Mouse (Mus musculus) MEL (cell line): ENCODE results near the gene Ankle2. TPM values are rescaled to one million over a fixed set of nuclear protein-coding genes. Genes with fewer than 3 reads are reported as not detected.
A peak's percentile ranks its signal among the peaks of the same experiment; 100 is the strongest.

Experiments
- DNase-seq: peaks from one replicate; pipeline ENCODE4 v3.0.0; 2011; ENCODE audit warnings: low read depth, low spot score
- H3K27ac ChIP-seq: 2 replicates; pipeline ENCODE4 v1.5.1; 2012; ENCODE audit warnings: low read depth, mild to moderate bottlenecking, control low read depth, low read length, moderate library complexity; ENCODE audit not compliant: control insufficient read depth
- H3K27me3 ChIP-seq, 2 experiments: fragments of 150-350 bp in 1 of 2; sonication (generic) in 1 of 2; 2 replicates each; pipeline ENCODE4 v1.6.1; 2012; ENCODE audit warnings: low read length in 2 of 2, mild to moderate bottlenecking in 2 of 2, improper control_type of control experiment in 1 of 2, moderate library complexity in 1 of 2; ENCODE audit not compliant: insufficient read depth in 2 of 2, control insufficient read depth in 1 of 2
- H3K36me3 ChIP-seq, 2 experiments: 2 replicates each; pipeline ENCODE4 v1.6.1; 2012 to 2014; ENCODE audit warnings: low read length in 2 of 2, improper control_type of control experiment in 1 of 2, inconsistent platforms in 1 of 2, mild to moderate bottlenecking in 1 of 2; ENCODE audit not compliant: insufficient read depth in 2 of 2, control insufficient read depth in 1 of 2
- H3K4me1 ChIP-seq, 2 experiments: fragments of 150-350 bp in 1 of 2; sonication (generic) in 1 of 2; 2 replicates each; pipeline ENCODE4 v1.6.1; 2012; ENCODE audit warnings: low read length in 2 of 2, improper control_type of control experiment in 1 of 2, mild to moderate bottlenecking in 1 of 2; ENCODE audit not compliant: insufficient read depth in 2 of 2, control insufficient read depth in 1 of 2
- H3K4me3 ChIP-seq, 2 experiments: fragments of 150-350 bp in 1 of 2; sonication (generic) in 1 of 2; 2 replicates each; pipeline ENCODE4 v1.5.1; 2012; ENCODE audit warnings: low read depth in 2 of 2, low read length in 2 of 2, mild to moderate bottlenecking in 2 of 2, moderate library complexity in 2 of 2, control low read depth in 1 of 2, improper control_type of control experiment in 1 of 2; ENCODE audit not compliant: control insufficient read depth in 1 of 2, insufficient read depth in 1 of 2
- H3K79me2 ChIP-seq: 2 replicates; pipeline ENCODE4 v1.6.1; 2012; ENCODE audit warnings: mild to moderate bottlenecking, low read length, moderate library complexity; ENCODE audit not compliant: control insufficient read depth, poor library complexity, insufficient read depth
- H3K9ac ChIP-seq: 2 replicates; pipeline ENCODE4 v1.6.1; 2012; ENCODE audit warnings: low read depth, mild to moderate bottlenecking, control low read depth, low read length, moderate library complexity; ENCODE audit not compliant: control insufficient read depth, poor library complexity, severe bottlenecking
- H3K9me3 ChIP-seq: fragments of 150-350 bp; sonication (generic); replicated peaks from 2 replicates; pipeline ENCODE4 v1.6.1; 2012; ENCODE audit warnings: mild to moderate bottlenecking, low read length, improper control_type of control experiment, moderate library complexity; ENCODE audit not compliant: insufficient read depth
- CHD1 ChIP-seq: IDR thresholded peaks from 2 replicates; pipeline ENCODE4 v1.6.1; 2012; ENCODE audit warnings: low read depth, mild to moderate bottlenecking, inconsistent platforms, low read length, improper control_type of control experiment
- CTCF ChIP-seq, 3 experiments: IDR thresholded peaks in 2 of 3; conservative IDR thresholded peaks in 1 of 3; 2 replicates each; pipeline ENCODE4 v1.5.1; 2011 to 2012; ENCODE audit warnings: low read length in 3 of 3, low read depth in 2 of 3, mild to moderate bottlenecking in 2 of 3, improper control_type of control experiment in 1 of 3, inconsistent platforms in 1 of 3, mixed read lengths in 1 of 3, moderate library complexity in 1 of 3; ENCODE audit not compliant: control insufficient read depth in 1 of 3, insufficient read depth in 1 of 3, poor library complexity in 1 of 3, severe bottlenecking in 1 of 3
- ELF1 ChIP-seq: IDR thresholded peaks from 2 replicates; pipeline ENCODE4 v1.6.1; 2014; ENCODE audit warnings: low read depth, mild to moderate bottlenecking, inconsistent platforms, low read length, improper control_type of control experiment, moderate library complexity
- ETS1 ChIP-seq: IDR thresholded peaks from 2 replicates; pipeline ENCODE4 v1.6.1; 2012; ENCODE audit warnings: low read depth, mild to moderate bottlenecking, inconsistent platforms, low read length, improper control_type of control experiment, moderate library complexity
- HCFC1 ChIP-seq: IDR thresholded peaks from 2 replicates; pipeline ENCODE4 v1.6.1; 2012; ENCODE audit warnings: low read depth, mild to moderate bottlenecking, inconsistent platforms, low read length, improper control_type of control experiment, moderate library complexity
- JUND ChIP-seq: IDR thresholded peaks from 2 replicates; pipeline ENCODE4 v1.6.1; 2011; ENCODE audit warnings: low read depth, mild to moderate bottlenecking, improper control_type of control experiment, low read length
- KAT2A ChIP-seq: conservative IDR thresholded peaks from 2 replicates; pipeline ENCODE4 v1.6.1; 2012; ENCODE audit warnings: low read depth, low read length, improper control_type of control experiment, inconsistent platforms
- MAFK ChIP-seq: IDR thresholded peaks from 2 replicates; pipeline ENCODE4 v1.6.1; 2011; ENCODE audit warnings: low read depth, mild to moderate bottlenecking, low read length, improper control_type of control experiment, borderline replicate concordance
- MAX ChIP-seq: IDR thresholded peaks from 2 replicates; pipeline ENCODE4 v1.6.1; 2011; ENCODE audit warnings: low read length, improper control_type of control experiment
- MAZ ChIP-seq: IDR thresholded peaks from 2 replicates; pipeline ENCODE4 v1.6.1; 2012; ENCODE audit warnings: low read depth, mild to moderate bottlenecking, inconsistent platforms, low read length, improper control_type of control experiment
- MEF2A ChIP-seq: IDR thresholded peaks from 2 replicates; pipeline ENCODE4 v1.6.1; 2014; ENCODE audit warnings: low read depth, mild to moderate bottlenecking, inconsistent platforms, low read length, improper control_type of control experiment; ENCODE audit not compliant: poor library complexity, insufficient replicate concordance, severe bottlenecking; ENCODE audit errors: extremely low read depth
- MXI1 ChIP-seq: IDR thresholded peaks from 2 replicates; pipeline ENCODE4 v1.6.1; 2011; ENCODE audit warnings: mild to moderate bottlenecking, low read depth, low read length, improper control_type of control experiment
- MYB ChIP-seq: IDR thresholded peaks from 2 replicates; pipeline ENCODE4 v1.6.1; 2011; ENCODE audit warnings: mild to moderate bottlenecking, low read depth, low read length, improper control_type of control experiment
- MYC ChIP-seq: IDR thresholded peaks from 2 replicates; pipeline ENCODE4 v1.6.1; 2011; ENCODE audit warnings: low read depth, mild to moderate bottlenecking, low read length, improper control_type of control experiment, moderate library complexity
- NELFE ChIP-seq: IDR thresholded peaks from 2 replicates; pipeline ENCODE4 v1.6.1; 2011; ENCODE audit warnings: low read depth, low read length, improper control_type of control experiment
- NRF1 ChIP-seq: IDR thresholded peaks from 2 replicates; pipeline ENCODE4 v1.6.1; 2014; ENCODE audit warnings: low read depth, mild to moderate bottlenecking, inconsistent platforms, low read length, improper control_type of control experiment, moderate library complexity; ENCODE audit not compliant: poor library complexity, insufficient read depth, severe bottlenecking
- POLR2A ChIP-seq, 2 experiments: IDR thresholded peaks; 2 replicates each; pipeline ENCODE4 v1.6.1; 2011 to 2012; ENCODE audit warnings: low read length in 2 of 2, mild to moderate bottlenecking in 2 of 2, control low read depth in 1 of 2, improper control_type of control experiment in 1 of 2, low read depth in 1 of 2, moderate library complexity in 1 of 2; ENCODE audit not compliant: control insufficient read depth in 1 of 2, insufficient read depth in 1 of 2, poor library complexity in 1 of 2
- POLR2AphosphoS2 ChIP-seq: IDR thresholded peaks from 2 replicates; pipeline ENCODE4 v1.6.1; 2011; ENCODE audit warnings: low read length, improper control_type of control experiment
- POLR2AphosphoS5 ChIP-seq: IDR thresholded peaks from 2 replicates; pipeline ENCODE4 v1.6.1; 2012; ENCODE audit warnings: low read depth, borderline replicate concordance, mild to moderate bottlenecking, inconsistent platforms, low read length, moderate library complexity, mixed read lengths
- RAD21 ChIP-seq: IDR thresholded peaks from 2 replicates; pipeline ENCODE4 v1.6.1; 2011; ENCODE audit warnings: mild to moderate bottlenecking, low read depth, low read length, improper control_type of control experiment
- RCOR1 ChIP-seq: IDR thresholded peaks from 2 replicates; pipeline ENCODE4 v1.6.1; 2012; ENCODE audit warnings: low read depth, mild to moderate bottlenecking, inconsistent platforms, low read length, improper control_type of control experiment
- SIN3A ChIP-seq: IDR thresholded peaks from 2 replicates; pipeline ENCODE4 v1.6.1; 2012; ENCODE audit warnings: low read length, improper control_type of control experiment, inconsistent platforms
- SMC3 ChIP-seq: IDR thresholded peaks from 2 replicates; pipeline ENCODE4 v1.6.1; 2011; ENCODE audit warnings: low read depth, low read length, improper control_type of control experiment
- TAL1 ChIP-seq: IDR thresholded peaks from 2 replicates; pipeline ENCODE4 v1.6.1; 2012; ENCODE audit warnings: mild to moderate bottlenecking, inconsistent platforms, low read length, moderate library complexity, mixed read lengths
- TBP ChIP-seq: IDR thresholded peaks from 2 replicates; pipeline ENCODE4 v1.8.0; 2011; ENCODE audit warnings: low read depth, low read length, improper control_type of control experiment
- TCF12 ChIP-seq: IDR thresholded peaks from 2 replicates; pipeline ENCODE4 v1.6.1; 2014; ENCODE audit warnings: low read depth, mild to moderate bottlenecking, inconsistent platforms, low read length, improper control_type of control experiment, moderate library complexity
- UBTF ChIP-seq: IDR thresholded peaks from 2 replicates; pipeline ENCODE4 v1.6.1; 2012; ENCODE audit warnings: low read depth, mild to moderate bottlenecking, inconsistent platforms, low read length, improper control_type of control experiment, moderate library complexity, borderline replicate concordance; ENCODE audit not compliant: insufficient read depth
- USF1 ChIP-seq: IDR thresholded peaks from 2 replicates; pipeline ENCODE4 v1.6.1; 2014; ENCODE audit warnings: low read depth, mild to moderate bottlenecking, inconsistent platforms, low read length, improper control_type of control experiment, moderate library complexity
- ZC3H11A ChIP-seq: IDR thresholded peaks from 2 replicates; pipeline ENCODE4 v1.6.1; 2012; ENCODE audit warnings: low read depth, mild to moderate bottlenecking, inconsistent platforms, low read length, improper control_type of control experiment
- ZKSCAN1 ChIP-seq: IDR thresholded peaks from 2 replicates; pipeline ENCODE4 v1.6.1; 2012; ENCODE audit warnings: low read depth, mild to moderate bottlenecking, inconsistent platforms, low read length, improper control_type of control experiment, moderate library complexity
- polyA plus RNA-seq, 2 experiments: library from polyadenylated mRNA; stranded (reverse) in 1 of 2; unstranded in 1 of 2; fragments of >175 nt in 1 of 2; fragments of >200 nt in 1 of 2; gene quantifications; 2 replicates each; pipeline versions ENCODE4 v1.2.1 to v1.2.4; 2012; ENCODE audit warnings: low replicate concordance in 2 of 2, low read depth in 1 of 2; ENCODE audit not compliant: insufficient read length in 2 of 2, insufficient read depth in 1 of 2, missing spikeins in 1 of 2
- total RNA-seq: library from RNA; depleted of rRNA; stranded (reverse); fragments of 300-350 nt; gene quantifications from 2 replicates; pipeline ENCODE4 v1.2.3, GENCODE M21; 2012

Gene Ankle2
- total and polyA plus RNA-seq, 3 experiments, result 29.5 to 270 (median 37.9) TPM

DNA sequence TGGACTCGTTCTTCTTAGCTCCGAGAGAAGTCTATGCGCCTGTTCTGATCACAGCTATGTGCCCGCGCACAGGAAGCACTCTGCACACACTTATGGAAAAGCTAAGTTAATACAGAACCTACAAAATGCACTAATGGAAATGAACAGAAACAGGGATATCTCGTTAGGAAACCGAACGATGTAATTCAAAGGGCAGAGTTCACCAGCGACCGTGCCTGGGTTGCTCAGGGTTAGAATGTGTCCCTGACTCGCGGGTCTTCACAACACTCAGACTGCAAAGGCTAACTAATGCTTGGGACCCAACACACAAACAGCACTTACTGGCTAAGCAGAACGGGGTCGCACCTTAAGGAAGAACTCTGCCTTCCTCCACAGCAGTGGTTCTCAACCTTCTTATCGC, 54.4 kb downstream of the Ankle2 start:
- Histone ChIP-seq H3K4me1 (peaks cover 0 to 9% of the 10 kb centered on the region in 2 experiments; a peak in 2 of 4 replicates), H3K27me3 (no peaks in the 10 kb centered on the region), H3K36me3 (peaks cover 3 to 10% of the 10 kb centered on the region in 2 experiments; a peak in 3 of 4 replicates), H3K9me3 (no peaks in the 10 kb centered on the region), H3K9ac (peak overlapping the region; percentile 75), H3K27ac (peak overlapping the region; percentile 75), H3K79me2 (peaks cover 10% of the 10 kb centered on the region), H3K4me3 (peak overlapping the region; percentile 80 to 96)
- TF ChIP-seq KAT2A, result no peak
- TF ChIP-seq HCFC1, result 0 out of 2 replicates have a peak, but pooled peaks have one; percentile 14
- no peak for TF ChIP-seq MYC
- DNase-seq, result peak; percentile 69

DNA sequence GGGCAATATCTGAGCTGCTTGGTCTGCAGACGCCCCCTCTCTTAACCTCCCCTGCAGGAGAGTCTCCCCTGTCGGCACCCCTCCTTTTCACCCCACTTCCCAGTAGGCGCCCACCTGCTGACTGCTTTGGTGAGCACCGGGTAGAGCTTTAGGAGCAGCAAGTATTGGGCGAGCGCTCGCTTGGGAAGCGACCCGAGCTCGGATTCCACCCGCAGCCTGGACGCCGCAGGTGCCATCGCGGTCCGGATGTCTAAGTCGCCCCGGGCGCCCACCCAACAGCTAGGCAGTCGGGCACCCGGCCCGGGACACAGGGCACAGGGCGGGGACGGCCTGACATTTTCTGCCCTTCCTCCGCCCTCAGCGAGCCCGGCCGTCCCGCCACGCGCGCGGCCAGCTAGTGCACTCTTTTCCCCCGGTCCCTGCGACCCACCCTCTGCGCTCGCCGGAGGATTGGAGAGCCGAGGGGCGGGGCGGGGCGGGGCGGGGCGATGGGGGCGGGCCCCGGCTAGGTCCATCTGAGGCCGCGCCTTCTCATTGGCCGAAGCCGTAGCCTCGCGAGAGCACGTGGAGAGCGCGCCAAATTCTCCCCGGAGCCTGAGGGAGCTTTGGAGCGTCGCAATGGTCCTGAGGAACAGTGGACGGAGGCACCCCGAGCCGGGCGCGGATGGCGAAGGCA, 55.1 kb downstream of the Ankle2 start, which contains the start of the genes Pxmp2 and Pole:
Pxmp2 (minus strand) TSS at position 417 of the 676 bp plus-strand sequence.
Pole (plus strand) TSS at position 537 of the 676 bp plus-strand sequence.
- H3K9me3 ChIP-seq, result no peaks in the 10 kb centered on the region
- peaks cover 10% of the 10 kb centered on the region for H3K79me2 ChIP-seq
- H3K36me3 ChIP-seq, result peaks cover 3 to 10% of the 10 kb centered on the region in 2 experiments; a peak in 3 of 4 replicates
- no peaks in the 10 kb centered on the region for H3K27me3 ChIP-seq
- H3K4me1 ChIP-seq, result peaks cover 0 to 9% of the 10 kb centered on the region in 2 experiments; a peak in 2 of 4 replicates
- DNase-seq, result peak; percentile 96
- H3K4me3 ChIP-seq, result peak within 1 kb of the TSS; percentile 96 to 98
- H3K27ac ChIP-seq, result peak within 1 kb of the TSS; percentile 92
- H3K9ac ChIP-seq, result peak within 1 kb of the TSS; percentile 97
- TF ChIP-seq POLR2A (IDR thresholded peaks at IDR 0.05; ENCODE audit: control insufficient read depth in 1 of 2, insufficient read depth in 1 of 2, low read depth in 1 of 2, low read length in 2 of 2, poor library complexity in 1 of 2), result peak; percentile 88 to 90; a peak in 3 of 4 replicates
- peak; percentile 73 for TF ChIP-seq MAX
- no peak for TF ChIP-seq RAD21
- no peak for TF ChIP-seq TCF12
- TF ChIP-seq SIN3A, result peak; percentile 1
- TF ChIP-seq KAT2A, result no peak
- TF ChIP-seq CTCF (IDR thresholded peaks at IDR 0.05 in 2 of 3, conservative IDR thresholded peaks at IDR 0.05 in 1 of 3; ENCODE audit: control insufficient read depth in 1 of 3, insufficient read depth in 1 of 3, low read depth in 2 of 3, low read length in 3 of 3, poor library complexity in 1 of 3, severe bottlenecking in 1 of 3), result no peak
- peak; percentile 54; the same call in 1 of the 2 replicates for TF ChIP-seq POLR2AphosphoS2
- TF ChIP-seq ZKSCAN1, result no peak
- no peak for TF ChIP-seq JUND
- TF ChIP-seq TAL1, result no peak
- TF ChIP-seq POLR2AphosphoS5, result no peak
- no peak for TF ChIP-seq ETS1
- TF ChIP-seq ELF1, result no peak
- peak; percentile 82 for TF ChIP-seq NELFE
- TF ChIP-seq UBTF, result no peak
- no peak for TF ChIP-seq CHD1
- TF ChIP-seq SMC3, result no peak
- peak; percentile 74 for TF ChIP-seq USF1
- no peak for TF ChIP-seq MYC
- TF ChIP-seq MEF2A, result no peak
- no peak for TF ChIP-seq MAZ
- TF ChIP-seq TBP, result no peak
- TF ChIP-seq RCOR1, result no peak
- no peak for TF ChIP-seq ZC3H11A
- TF ChIP-seq HCFC1, result peak; percentile 64
- TF ChIP-seq NRF1, result no peak
- TF ChIP-seq MAFK, result no peak
- TF ChIP-seq MYB, result no peak
- peak; percentile 43; the same call in 1 of the 2 replicates for TF ChIP-seq MXI1
